In the genomic region with DNA sequence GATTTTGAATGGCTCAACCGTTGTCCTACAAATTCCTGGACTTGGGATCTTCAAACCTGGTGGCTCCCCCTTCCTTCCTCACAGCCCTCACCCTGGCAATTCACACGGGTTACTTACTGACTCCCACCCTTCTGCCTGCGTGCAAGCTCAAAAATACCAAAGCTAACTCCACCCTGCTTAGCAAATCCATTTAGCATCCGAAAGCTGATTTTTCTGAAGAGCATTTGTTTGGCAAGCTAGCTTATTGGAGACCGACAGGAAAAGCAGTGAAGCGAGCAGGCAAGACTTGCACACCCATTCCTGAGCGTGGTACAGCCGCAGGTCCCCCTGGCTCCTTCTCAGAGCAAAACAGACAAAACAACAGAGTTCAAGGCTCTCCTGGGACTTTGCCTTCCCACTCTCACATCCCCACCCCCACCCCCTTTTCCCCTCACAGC, we compare ENCODE assay signal across 11 mouse cellular contexts. TPM values are rescaled to one million over a fixed set of nuclear protein-coding genes. Genes with fewer than 3 reads are reported as not detected.
A peak's percentile ranks its signal among the peaks of the same experiment; 100 is the strongest.
DNase-seq lines count a peak whose midpoint lies in the region; ATAC-seq and TF ChIP-seq lines count a peak whose summit lies in the region.
"Had no signal": no experiment of that assay in that cellular context is flagged by ENCODE, and none has a peak within 500 bp of the region (broad histone marks: within the 10 kb centered on the region; RNA-seq: fewer than 3 reads in every experiment).

No protein-coding gene starts in this region.

- no peak overlapping the region for H3K4me2 ChIP-seq in hindbrain, postnatal 0 days (ENCODE audit: low read depth, low read length)
- peak overlapping the region; percentile 48 for H3K4me2 ChIP-seq in embryonic facial prominence, embryonic 13.5 days
- H3K4me2 ChIP-seq in heart, postnatal 0 days (ENCODE audit: low read depth, low read length): no peak overlapping the region
- H3K4me2 ChIP-seq in midbrain, embryonic 15.5 days: 0 out of 2 replicates have a peak overlapping the region, but pooled peaks have one; percentile 4

- H3K4me3 ChIP-seq in hindbrain, embryonic 10.5 days: no peak overlapping the region
- H3K4me3 ChIP-seq in hindbrain, postnatal 0 days (ENCODE audit: low read length): no peak overlapping the region
- peak overlapping the region; percentile 13; the same call in 1 of the 2 replicates for H3K4me3 ChIP-seq in embryonic facial prominence, embryonic 13.5 days
- H3K4me3 ChIP-seq in heart, postnatal 0 days (ENCODE audit: low read depth, low read length): no peak overlapping the region
- no peak overlapping the region for H3K4me3 ChIP-seq in midbrain, embryonic 15.5 days

- peak; percentile 34 for DNase-seq in hindbrain, embryonic 10.5 days (ENCODE audit: low spot score)
- DNase-seq in hindbrain, postnatal 0 days (ENCODE audit: low spot score): no peak
- no peak for DNase-seq in heart, postnatal 0 days (ENCODE audit: low spot score)
- no peak for DNase-seq in thymus, postnatal 25 days
- DNase-seq in spleen, postnatal 10 days (ENCODE audit: low spot score in 2 of 2): no peak
- DNase-seq: adrenal gland, adult 2 months; cerebellum, adult 9-11 months had no signal

- no peak for TF ChIP-seq CTCF in hindbrain, postnatal 0 days (IDR thresholded peaks at IDR 0.05; ENCODE audit: low read depth)
- TF ChIP-seq CTCF in heart, postnatal 0 days (IDR thresholded peaks at IDR 0.05; ENCODE audit: low read depth): no peak

- H3K4me1 ChIP-seq in hindbrain, embryonic 10.5 days (replicated peaks): peaks cover 44% of the 10 kb centered on the region
- H3K4me1 ChIP-seq in hindbrain, postnatal 0 days (ENCODE audit: insufficient read depth, low read length): no peaks in the 10 kb centered on the region
- H3K4me1 ChIP-seq in embryonic facial prominence, embryonic 13.5 days: peaks cover 82% of the 10 kb centered on the region
- peaks cover 15% of the 10 kb centered on the region for H3K4me1 ChIP-seq in heart, postnatal 0 days (ENCODE audit: control insufficient read depth, insufficient read depth)
- peaks cover 18% of the 10 kb centered on the region for H3K4me1 ChIP-seq in midbrain, embryonic 15.5 days

- peak overlapping the region; percentile 80 for H3K27ac ChIP-seq in hindbrain, embryonic 10.5 days
- H3K27ac ChIP-seq in hindbrain, postnatal 0 days: no peak overlapping the region; the same call in 1 of the 2 replicates
- H3K27ac ChIP-seq in embryonic facial prominence, embryonic 13.5 days: peak overlapping the region; percentile 100
- H3K27ac ChIP-seq in heart, postnatal 0 days (ENCODE audit: low read depth): 0 out of 2 replicates have a peak overlapping the region, but pooled peaks have one; percentile 21
- peak overlapping the region; percentile 53 for H3K27ac ChIP-seq in midbrain, embryonic 15.5 days
- H3K27ac ChIP-seq: liver, embryonic 14.5 days had no signal

- WGBS in hindbrain, embryonic 10.5 days: 43% methylated on average over 8 of the region's 8 CpGs
- 33% methylated on average over 8 of the region's 8 CpGs for WGBS in hindbrain, postnatal 0 days
- whole genome bisulfite sequencing in embryonic facial prominence, embryonic 13.5 days: 10% methylated on average over 8 of the region's 8 CpGs
- WGBS in heart, postnatal 0 days: 48% methylated on average over 8 of the region's 8 CpGs
- WGBS in midbrain, embryonic 15.5 days: 29% methylated on average over 8 of the region's 8 CpGs

- H3K9ac ChIP-seq in hindbrain, postnatal 0 days (replicated peaks; ENCODE audit: low read length): no peak overlapping the region
- peak overlapping the region; percentile 65 for H3K9ac ChIP-seq in embryonic facial prominence, embryonic 13.5 days
- H3K9ac ChIP-seq in heart, postnatal 0 days (replicated peaks; ENCODE audit: low read depth, low read length): no peak overlapping the region
- no peak overlapping the region for H3K9ac ChIP-seq in midbrain, embryonic 15.5 days
- H3K9ac ChIP-seq: liver, embryonic 14.5 days had no signal

- H3K9me3 ChIP-seq in hindbrain, embryonic 10.5 days: no peaks in the 10 kb centered on the region
- H3K9me3 ChIP-seq in hindbrain, postnatal 0 days (ENCODE audit: low read length): no peaks in the 10 kb centered on the region
- H3K9me3 ChIP-seq in embryonic facial prominence, embryonic 13.5 days: no peaks in the 10 kb centered on the region
- no peaks in the 10 kb centered on the region for H3K9me3 ChIP-seq in heart, postnatal 0 days (replicated peaks; ENCODE audit: control insufficient read depth, low read length)
- no peaks in the 10 kb centered on the region for H3K9me3 ChIP-seq in midbrain, embryonic 15.5 days

- H3K36me3 ChIP-seq in hindbrain, embryonic 10.5 days: no peaks in the 10 kb centered on the region
- H3K36me3 ChIP-seq in hindbrain, postnatal 0 days (ENCODE audit: insufficient read depth, low read length): peaks cover 3% of the 10 kb centered on the region; the same call in 1 of the 2 replicates
- 0 out of 2 replicates have a peak, but pooled peaks cover 3% of the 10 kb centered on the region for H3K36me3 ChIP-seq in embryonic facial prominence, embryonic 13.5 days
- H3K36me3 ChIP-seq in heart, postnatal 0 days (replicated peaks; ENCODE audit: control insufficient read depth, insufficient read depth, low read length): no peaks in the 10 kb centered on the region
- peaks cover 3% of the 10 kb centered on the region for H3K36me3 ChIP-seq in midbrain, embryonic 15.5 days (replicated peaks)

- no peaks in the 10 kb centered on the region for H3K27me3 ChIP-seq in hindbrain, embryonic 10.5 days (ENCODE audit: insufficient read depth, poor library complexity, severe bottlenecking)
- no peaks in the 10 kb centered on the region for H3K27me3 ChIP-seq in hindbrain, postnatal 0 days (ENCODE audit: insufficient read depth, low read length)
- H3K27me3 ChIP-seq in embryonic facial prominence, embryonic 13.5 days: no peaks in the 10 kb centered on the region
- no peaks in the 10 kb centered on the region for H3K27me3 ChIP-seq in heart, postnatal 0 days (ENCODE audit: control insufficient read depth, insufficient read depth, low read length)
- H3K27me3 ChIP-seq in midbrain, embryonic 15.5 days (replicated peaks): no peaks in the 10 kb centered on the region

- TF ChIP-seq EP300 in heart, postnatal 0 days (IDR thresholded peaks at IDR 0.05; ENCODE audit: low read depth): no peak

- no peak for ATAC-seq in hindbrain, postnatal 0 days
- ATAC-seq in embryonic facial prominence, embryonic 13.5 days (ENCODE audit: insufficient number of reproducible peaks, insufficient read depth, low FRiP score, low TSS enrichment, low read depth): peak; percentile 76
- no peak for ATAC-seq in heart, postnatal 0 days (ENCODE audit: insufficient read depth, low read depth)
- peak; percentile 34; the same call in 1 of the 2 replicates for ATAC-seq in midbrain, embryonic 15.5 days (replicated peaks)

RNA-seq across cellular contexts. Expression of a gene that starts 29.2 kb away (rescaled TPM):
- not detected in 2 replicates for polyA plus RNA-seq in hindbrain, embryonic 10.5 days (2016; fragmentation: Nextera tagmentation; extraction: Ambion mirVana)
- not detected in 2 replicates for total RNA-seq in hindbrain, postnatal 0 days (2014; rRNA removed)
- polyA plus RNA-seq in hindbrain, postnatal 0 days (2015; fragmentation: Nextera tagmentation; extraction: Ambion mirVana): 0.19 and 0.35 TPM in 2 replicates
- polyA plus RNA-seq in embryonic facial prominence, embryonic 13.5 days (2015; fragmentation: Nextera tagmentation; extraction: Ambion mirVana): not detected in 2 replicates
- total RNA-seq in heart, postnatal 0 days (2014; rRNA removed; ENCODE audit: low replicate concordance): not detected in 2 replicates
- polyA plus RNA-seq in heart, postnatal 0 days (2015; fragmentation: Nextera tagmentation; extraction: Ambion mirVana): not detected in 2 replicates
- 0.22 TPM in 1 of 2 replicates, not detected in the other for polyA plus RNA-seq in midbrain, embryonic 15.5 days (2015; fragmentation: Nextera tagmentation; extraction: Ambion mirVana)
- total RNA-seq: adrenal gland, adult 2 months had no signal
- polyA plus RNA-seq: adrenal gland, adult 2 months; large intestine, adult 2 months; liver, embryonic 14.5 days had no signal

RNA-seq across cellular contexts. Expression of a gene that starts 39.7 kb away (rescaled TPM):
- 28.7 and 30.3 TPM in 2 replicates for polyA plus RNA-seq in hindbrain, embryonic 10.5 days (2016; fragmentation: Nextera tagmentation; extraction: Ambion mirVana)
- total RNA-seq in hindbrain, postnatal 0 days (2014; rRNA removed): 8.4 and 12.6 TPM in 2 replicates
- polyA plus RNA-seq in hindbrain, postnatal 0 days (2015; fragmentation: Nextera tagmentation; extraction: Ambion mirVana): 24.1 and 26.1 TPM in 2 replicates
- polyA plus RNA-seq in embryonic facial prominence, embryonic 13.5 days (2015; fragmentation: Nextera tagmentation; extraction: Ambion mirVana): 50.4 and 51.4 TPM in 2 replicates
- total RNA-seq in heart, postnatal 0 days (2014; rRNA removed; ENCODE audit: low replicate concordance): 19.1 and 24.0 TPM in 2 replicates
- 25.0 and 25.8 TPM in 2 replicates for polyA plus RNA-seq in heart, postnatal 0 days (2015; fragmentation: Nextera tagmentation; extraction: Ambion mirVana)
- 35.1 and 38.2 TPM in 2 replicates for polyA plus RNA-seq in midbrain, embryonic 15.5 days (2015; fragmentation: Nextera tagmentation; extraction: Ambion mirVana)

Comparison
In these comparisons a context has a peak if more than half of its experiments do, and no peak if none do; other contexts are left out.
1. ATAC-seq: peak in embryonic facial prominence, embryonic 13.5 days (single experiment) and midbrain, embryonic 15.5 days (single experiment); none in hindbrain, postnatal 0 days (single experiment) and heart, postnatal 0 days (single experiment).
2. H3K4me2 ChIP-seq: peak in embryonic facial prominence, embryonic 13.5 days (single experiment) and midbrain, embryonic 15.5 days (single experiment); none in hindbrain, postnatal 0 days (single experiment) and heart, postnatal 0 days (single experiment).